Mouse (Mus musculus) hindbrain, embryonic 11.5 days (tissue): ENCODE results near the gene Zbtb41. TPM values are rescaled to one million over a fixed set of nuclear protein-coding genes. Genes with fewer than 3 reads are reported as not detected.
A peak's percentile ranks its signal among the peaks of the same experiment; 100 is the strongest.
"Not testable (repeated sequence)": the region's sequence is repeated elsewhere in the genome, so short reads cannot be mapped to it uniquely, and the experiment has no call there.

ENCODE experiments used
- ATAC-seq: fragments of 200-750 bp; cut with Nextera tagmentation; 2 replicates; pipeline ENCODE4 v1.8.0; 2017; ENCODE audit warnings: mild to moderate bottlenecking, moderate TSS enrichment, moderate library complexity; ENCODE audit not compliant: low FRiP score
- DNase-seq: peaks from one replicate; pipeline ENCODE4 v3.0.0-alpha.2; 2015; ENCODE audit warnings: low spot score
- H3K27ac ChIP-seq: fragments of 300-500 bp; sonication (generic); 2 replicates; pipeline ENCODE4 v1.5.1; 2014; ENCODE audit warnings: mild to moderate bottlenecking, low read depth, low read length
- H3K27me3 ChIP-seq: fragments of 300-500 bp; sonication (generic); 2 replicates; pipeline ENCODE4 v1.6.1; 2014; ENCODE audit warnings: mild to moderate bottlenecking, low read length, moderate library complexity, mixed read lengths; ENCODE audit not compliant: control insufficient read depth, insufficient read depth
- H3K36me3 ChIP-seq: fragments of 300-500 bp; sonication (generic); 2 replicates; pipeline ENCODE4 v1.6.1; 2014; ENCODE audit warnings: mild to moderate bottlenecking, low read length, moderate library complexity, mixed read lengths; ENCODE audit not compliant: control insufficient read depth, insufficient read depth
- H3K4me1 ChIP-seq: fragments of 300-500 bp; sonication (generic); replicated peaks from 2 replicates; pipeline ENCODE4 v1.6.1; 2014; ENCODE audit warnings: low read length, mixed read lengths; ENCODE audit not compliant: control insufficient read depth, insufficient read depth
- H3K4me2 ChIP-seq: fragments of 300-500 bp; sonication (generic); replicated peaks from 2 replicates; pipeline ENCODE4 v1.6.1; 2014; ENCODE audit warnings: mild to moderate bottlenecking, low read depth, low read length
- H3K4me3 ChIP-seq: fragments of 300-500 bp; sonication (generic); 2 replicates; pipeline ENCODE4 v1.5.1; 2014; ENCODE audit warnings: low read depth, low read length
- H3K9ac ChIP-seq: fragments of 300-500 bp; sonication (generic); 2 replicates; pipeline ENCODE4 v1.6.1; 2014; ENCODE audit warnings: low read depth, low read length
- H3K9me3 ChIP-seq: fragments of 300-500 bp; sonication (generic); 2 replicates; pipeline ENCODE4 v1.6.1; 2016; ENCODE audit warnings: low read length; ENCODE audit not compliant: control insufficient read depth
- WGBS: fragments of 180-500 bp; shearing (Covaris S2); extraction: QIAGEN DNeasy Blood & Tissue Kit; methylation state at CpG from one replicate; pipeline ENCODE4 v1.1.7; 2014; 5-methylcytosine and 5-hydroxymethylcytosine counted together
- polyA plus RNA-seq: library from polyadenylated mRNA; unstranded; fragments of >200 nt; fragmentation: Nextera tagmentation; extraction: Ambion mirVana; gene quantifications from 2 replicates; pipeline ENCODE4 v1.2.1, GENCODE M21; 2014

The Zbtb41 gene
- polyA plus RNA-seq, 1 experiment from 2014 or later = 16.5 TPM

DNA sequence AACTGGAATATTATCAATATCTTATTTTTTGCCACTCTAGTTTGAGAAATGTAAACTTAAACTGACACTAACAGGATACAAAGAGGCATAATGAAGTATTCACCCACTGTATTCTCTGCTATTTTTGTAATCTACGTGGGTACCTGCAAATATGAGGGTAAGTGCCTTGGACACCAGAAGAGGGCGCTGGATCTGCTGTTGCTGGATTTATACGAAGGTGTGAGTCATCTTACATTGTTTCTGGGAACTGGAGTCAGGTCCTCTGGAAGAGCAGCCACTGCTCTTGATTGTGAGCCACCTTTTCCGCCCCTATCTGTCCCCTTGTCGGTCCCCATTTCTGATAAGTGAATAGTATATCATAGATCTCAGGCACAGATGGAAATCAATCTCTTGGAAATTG, 14.4 kb upstream of the Zbtb41 start:
- Histone ChIP-seq H3K4me2 (no peak overlapping the region), H3K27me3 (no peaks in the 10 kb centered on the region), H3K36me3 (no peaks in the 10 kb centered on the region), H3K9me3 (no peaks in the 10 kb centered on the region), H3K4me3 (no peak overlapping the region), H3K27ac (no peak overlapping the region), H3K4me1 (no peaks in the 10 kb centered on the region), H3K9ac (no peak overlapping the region)
- no peak for ATAC-seq
- 60% methylated on average over 5 of the region's 5 CpGs for WGBS
- DNase-seq = no peak

DNA sequence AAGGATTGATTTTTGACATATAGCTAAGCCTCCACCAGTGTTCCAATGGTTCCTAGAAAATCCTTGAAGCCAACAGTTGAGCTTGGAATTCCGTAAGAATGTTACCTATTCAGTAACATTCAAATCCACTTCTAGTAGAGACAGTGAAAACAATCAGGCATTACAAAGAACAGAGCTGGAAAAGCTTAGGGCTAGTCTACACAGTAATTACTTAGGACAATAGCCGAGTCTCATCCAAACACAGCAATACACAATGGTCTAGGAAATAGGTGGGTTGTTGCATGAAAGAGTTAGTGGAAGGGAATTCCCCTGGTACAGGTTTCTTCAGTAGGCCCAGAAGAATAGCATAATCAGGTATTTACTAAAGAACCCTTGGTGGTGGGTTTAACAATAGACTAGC, 9.7 kb upstream of the Zbtb41 start:
- not testable (repeated sequence) for H3K4me1 ChIP-seq, H3K4me2 ChIP-seq, H3K27ac ChIP-seq, H3K27me3 ChIP-seq, ATAC-seq, H3K9me3 ChIP-seq, H3K36me3 ChIP-seq, H3K4me3 ChIP-seq, DNase-seq, H3K9ac ChIP-seq
- WGBS = 88% methylated on average over 2 of the region's 2 CpGs

DNA sequence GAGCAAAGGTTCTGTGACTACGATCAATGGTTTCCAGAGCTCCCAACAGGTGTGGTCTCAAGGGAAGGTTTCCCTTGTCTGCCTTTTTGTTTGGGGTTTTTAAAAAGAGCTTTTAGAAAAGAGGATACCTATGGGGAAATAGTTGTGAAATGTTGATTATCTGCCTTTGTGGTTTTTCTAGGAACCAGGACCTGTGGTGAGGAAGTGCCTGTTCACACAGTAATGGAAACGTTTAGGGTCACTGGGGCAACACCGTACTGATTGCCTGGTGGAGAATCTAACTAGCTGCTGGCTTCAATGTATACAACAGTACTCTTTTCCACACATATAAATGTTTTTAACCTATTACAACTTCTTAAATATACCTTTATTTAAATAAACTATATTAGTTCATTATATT, 8.6 kb upstream of the Zbtb41 start:
- WGBS = 91% methylated on average over 3 of the region's 3 CpGs
- no peaks in the 10 kb centered on the region for H3K36me3 ChIP-seq
- ATAC-seq = no peak

DNA sequence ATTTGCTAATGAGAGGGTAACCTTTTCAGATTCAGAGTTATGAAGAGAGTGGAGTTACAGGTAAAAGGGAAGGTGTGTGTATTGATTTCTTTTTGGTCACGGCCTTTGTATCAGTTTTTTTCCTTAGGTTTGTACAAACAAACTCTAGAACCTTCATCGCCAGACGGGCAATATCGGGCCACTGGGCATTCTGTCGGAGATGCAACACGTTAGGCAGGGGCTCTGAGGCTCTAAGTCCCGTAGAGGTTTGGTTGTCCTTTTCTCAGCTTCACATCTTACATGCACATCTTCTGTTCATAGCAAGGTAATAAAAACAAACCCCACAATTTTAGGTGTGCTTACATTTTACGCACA, 590 bp upstream of the Zbtb41 start:
- ATAC-seq = peak; percentile 31
- Histone ChIP-seq H3K27me3 (no peaks in the 10 kb centered on the region), H3K27ac (no peak overlapping the region), H3K36me3 (no peaks in the 10 kb centered on the region), H3K4me3 (peak overlapping the region; percentile 83), H3K9ac (peak overlapping the region; percentile 97), H3K4me1 (peaks cover 12% of the 10 kb centered on the region), H3K9me3 (no peaks in the 10 kb centered on the region), H3K4me2 (peak overlapping the region; percentile 70)
- DNase-seq = no peak
- WGBS = 7% methylated on average over 8 of the region's 8 CpGs

More for the DNA sequence above, 8.6 kb upstream of the Zbtb41 start:
- no peak overlapping the region for H3K9ac ChIP-seq
- DNase-seq = no peak
- H3K27me3 ChIP-seq = no peaks in the 10 kb centered on the region
- H3K4me3 ChIP-seq = no peak overlapping the region
- no peak overlapping the region for H3K4me2 ChIP-seq
- no peak overlapping the region for H3K27ac ChIP-seq
- no peaks in the 10 kb centered on the region for H3K4me1 ChIP-seq
- no peaks in the 10 kb centered on the region for H3K9me3 ChIP-seq

DNA sequence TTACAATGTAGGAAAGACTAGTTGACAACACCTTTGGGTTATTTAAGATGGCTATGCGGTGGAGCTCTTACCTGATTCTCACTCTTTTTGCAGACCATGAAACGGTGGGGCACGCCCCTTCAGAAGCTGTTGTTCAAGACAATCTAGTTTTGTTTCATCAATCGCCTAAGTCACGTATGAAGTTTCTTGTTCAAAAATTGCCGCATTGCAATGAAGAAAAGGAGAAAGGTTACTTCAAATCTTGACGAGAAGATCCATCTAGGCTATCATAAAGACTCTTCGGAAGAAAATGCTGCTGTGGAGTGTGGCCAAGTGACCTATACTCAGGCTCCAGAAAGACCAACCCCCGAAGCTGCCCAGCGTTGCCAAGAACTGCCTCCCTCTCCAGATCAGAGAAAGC, 853 bp downstream of the Zbtb41 start:
- peak overlapping the region; percentile 70 for H3K4me2 ChIP-seq
- peak overlapping the region; percentile 83 for H3K4me3 ChIP-seq
- no peaks in the 10 kb centered on the region for H3K36me3 ChIP-seq
- no peaks in the 10 kb centered on the region for H3K27me3 ChIP-seq
- WGBS = 32% methylated on average over 10 of the region's 10 CpGs
- H3K9me3 ChIP-seq = no peaks in the 10 kb centered on the region
- H3K9ac ChIP-seq = peak overlapping the region; percentile 97
- peaks cover 12% of the 10 kb centered on the region for H3K4me1 ChIP-seq
- no peak for ATAC-seq
- no peak overlapping the region for H3K27ac ChIP-seq
- peak; percentile 40 for DNase-seq

DNA sequence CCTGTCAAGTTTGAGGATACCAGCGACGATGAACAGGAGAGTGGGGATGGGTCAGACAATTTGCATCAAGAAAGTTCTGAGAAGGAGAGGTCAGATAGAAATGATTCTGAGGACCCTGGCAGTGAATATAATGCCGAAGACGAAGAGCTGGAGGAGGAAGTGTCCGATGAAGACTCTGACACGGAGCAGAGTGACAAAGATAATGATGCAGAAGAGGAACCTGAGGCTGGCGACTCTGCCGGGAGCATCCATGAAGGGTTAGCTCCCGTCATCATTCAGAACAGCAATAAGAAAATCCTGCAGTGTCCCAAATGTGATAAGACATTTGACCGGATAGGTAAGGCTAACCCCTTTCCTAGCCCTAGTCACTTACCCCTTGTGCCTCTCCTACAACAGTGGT, 1.8 kb downstream of the Zbtb41 start:
- no peaks in the 10 kb centered on the region for H3K27me3 ChIP-seq
- H3K4me2 ChIP-seq = peak overlapping the region; percentile 70
- peak overlapping the region; percentile 18; the same call in 1 of the 2 replicates for H3K4me3 ChIP-seq
- 0 out of 2 replicates have a peak overlapping the region, but pooled peaks have one; percentile 27 for H3K9ac ChIP-seq
- 68% methylated on average over 10 of the region's 10 CpGs for WGBS
- H3K9me3 ChIP-seq = no peaks in the 10 kb centered on the region
- no peak overlapping the region for H3K27ac ChIP-seq
- peaks cover 12% of the 10 kb centered on the region for H3K4me1 ChIP-seq
- H3K36me3 ChIP-seq = no peaks in the 10 kb centered on the region
- no peak for DNase-seq
- ATAC-seq = no peak

DNA sequence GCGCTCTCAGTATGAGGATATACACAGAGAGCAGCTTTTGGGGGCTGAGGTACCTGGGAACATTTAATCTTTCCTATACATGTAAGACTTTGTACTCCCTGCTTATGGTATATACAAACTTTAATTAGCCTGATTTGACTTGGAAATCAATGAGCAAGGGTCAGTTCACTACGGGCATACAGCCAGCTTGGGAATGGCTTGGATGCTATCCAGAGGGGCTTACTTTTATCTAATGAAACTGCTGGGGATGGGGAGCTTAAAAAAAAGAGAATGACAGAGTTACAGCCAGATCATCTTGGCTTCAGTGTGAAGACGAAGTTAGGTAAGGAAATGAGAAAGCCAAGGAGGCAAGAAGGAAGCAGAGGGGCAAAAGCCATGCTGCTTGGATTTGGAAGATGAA, 2.9 kb downstream of the Zbtb41 start:
- H3K27ac ChIP-seq = no peak overlapping the region

DNA sequence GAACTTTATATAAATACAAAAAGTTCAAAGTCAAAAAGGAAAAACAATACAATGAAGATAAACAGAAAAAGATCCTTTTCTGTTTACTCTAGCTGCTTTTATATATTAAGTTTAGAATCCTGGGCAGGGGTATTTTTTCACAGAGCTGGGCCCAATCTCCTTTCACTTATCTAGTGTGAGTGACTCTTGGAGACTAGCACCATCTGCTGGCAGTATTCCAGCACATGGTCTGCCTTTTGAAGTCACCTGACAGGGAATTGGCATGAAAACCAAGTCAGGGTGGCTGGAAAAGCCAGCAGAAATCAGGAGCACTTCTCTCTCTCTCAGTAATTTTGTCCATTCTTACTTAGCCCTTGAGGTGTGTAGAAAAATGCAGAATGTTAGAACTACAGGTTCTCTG, 16.3 kb downstream of the Zbtb41 start:
- Histone ChIP-seq H3K27me3 (no peaks in the 10 kb centered on the region), H3K4me2 (no peak overlapping the region), H3K4me3 (no peak overlapping the region), H3K9me3 (no peaks in the 10 kb centered on the region), H3K4me1 (no peaks in the 10 kb centered on the region), H3K27ac (no peak overlapping the region), H3K36me3 (peaks cover 8% of the 10 kb centered on the region), H3K9ac (no peak overlapping the region)
- ATAC-seq (peak; percentile 57; the same call in 1 of the 2 replicates), DNase-seq (peak; percentile 64)

More for the DNA sequence above, 2.9 kb downstream of the Zbtb41 start:
- Histone ChIP-seq H3K36me3 (0 out of 2 replicates have a peak, but pooled peaks cover 3% of the 10 kb centered on the region), H3K4me2 (peak overlapping the region; percentile 43), H3K4me3 (peak overlapping the region; percentile 27), H3K9ac (peak overlapping the region; percentile 28; the same call in 1 of the 2 replicates), H3K9me3 (no peaks in the 10 kb centered on the region), H3K27me3 (no peaks in the 10 kb centered on the region), H3K4me1 (peaks cover 12% of the 10 kb centered on the region)
- ATAC-seq = no peak
- 47% methylated on average over 3 of the region's 3 CpGs for WGBS
- no peak for DNase-seq

DNA sequence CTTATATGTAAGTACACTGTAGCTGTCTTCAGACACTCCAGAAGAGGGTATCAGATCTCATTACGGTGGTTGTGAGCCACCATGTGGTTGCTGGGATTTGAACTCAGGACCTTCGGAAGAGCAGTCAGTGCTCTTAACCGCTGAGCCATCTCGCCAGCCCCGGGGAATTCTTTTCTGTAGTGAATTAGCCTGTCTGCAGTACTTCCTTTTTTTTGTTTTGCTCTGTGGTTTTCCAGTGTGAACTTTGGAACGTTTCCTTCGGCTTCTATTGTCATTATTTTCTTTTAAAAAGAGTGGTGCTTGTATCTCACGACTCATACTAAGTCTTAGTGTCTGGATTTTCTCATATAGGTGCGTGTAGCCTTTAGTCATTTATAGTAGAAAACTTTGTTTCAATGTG, 21.0 kb downstream of the Zbtb41 start:
- not testable (repeated sequence) for H3K4me2 ChIP-seq, H3K27ac ChIP-seq, H3K36me3 ChIP-seq, DNase-seq, H3K4me1 ChIP-seq, ATAC-seq, H3K27me3 ChIP-seq, H3K9ac ChIP-seq, H3K4me3 ChIP-seq, H3K9me3 ChIP-seq
- WGBS = 86% methylated on average over 9 of the region's 9 CpGs
